Mouse (Mus musculus) lung, adult 2 months (tissue): ENCODE data around the gene Fam13a.

Source experiments
- CTCF ChIP-seq: fragments of 200-500 bp; IDR thresholded peaks from 2 replicates; pipeline ENCODE4 v1.5.1; 2011; ENCODE audit warnings: mild to moderate bottlenecking, low read length, control low read depth; ENCODE audit not compliant: insufficient read depth
- POLR2A ChIP-seq: fragments of 200-500 bp; IDR thresholded peaks from 2 replicates; pipeline ENCODE4 v1.6.1; 2011; ENCODE audit warnings: low read depth, mild to moderate bottlenecking, control low read depth, low read length, borderline replicate concordance; ENCODE audit errors: extremely low read depth

GRCm38 (mm10) chr6:58896648-58897047 lies 127.7 kb downstream of the Fam13a start:
- TF ChIP-seq CTCF (no peak), POLR2A (no peak)
